Mouse (Mus musculus): ENCODE measurements at regions not wholly inside any gene's neighbourhood (a gene's known extent, or its start where the extent isn't known, plus 50 kb on each side); places are given as distances from the start of the nearest gene placed in this dataset.

DNA sequence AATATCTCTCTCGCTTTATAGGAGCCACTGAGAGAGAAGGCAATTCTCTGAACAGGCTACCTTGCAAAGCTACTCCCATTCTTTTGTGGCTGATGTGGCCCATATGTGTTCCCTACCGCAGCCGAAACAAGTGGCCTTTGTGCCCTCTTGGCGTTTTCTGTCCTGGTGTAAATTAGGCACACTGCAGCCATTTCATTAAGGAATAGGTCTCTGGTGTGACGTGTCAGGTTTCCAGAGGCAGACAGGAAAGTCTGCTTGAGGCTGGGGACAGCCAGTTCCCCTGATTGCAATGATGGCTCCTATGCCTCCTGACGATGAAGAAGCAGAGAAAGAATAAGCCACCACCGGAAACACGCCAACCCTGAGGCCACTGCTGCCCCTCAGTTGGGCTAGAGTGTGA is 59.3 kb upstream of the Bcor start:
- no peak for DNase-seq (ENCODE audit: low spot score in 2 of 2)

DNA sequence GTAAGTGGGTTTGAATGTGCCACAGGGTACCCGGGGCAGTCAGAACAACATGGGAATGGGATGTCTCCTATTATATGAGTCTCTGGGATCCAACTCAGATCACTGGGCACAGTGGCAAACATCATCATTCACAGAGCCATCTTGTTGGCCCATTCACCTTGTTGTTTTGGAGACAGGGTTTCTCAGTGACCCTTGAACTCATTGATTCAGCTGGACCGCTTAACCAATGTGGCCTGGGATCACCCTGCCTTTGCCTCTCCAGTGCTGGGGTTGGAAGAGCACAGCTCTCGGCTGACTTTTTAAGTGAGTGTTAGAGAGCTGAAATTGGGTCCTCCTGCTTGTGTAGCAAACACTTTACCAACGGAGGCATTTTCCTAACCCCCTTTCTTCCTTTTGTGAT is 64.2 kb upstream of the Bcor start:
- DNase-seq (ENCODE audit: low spot score in 2 of 2), result no peak

DNA sequence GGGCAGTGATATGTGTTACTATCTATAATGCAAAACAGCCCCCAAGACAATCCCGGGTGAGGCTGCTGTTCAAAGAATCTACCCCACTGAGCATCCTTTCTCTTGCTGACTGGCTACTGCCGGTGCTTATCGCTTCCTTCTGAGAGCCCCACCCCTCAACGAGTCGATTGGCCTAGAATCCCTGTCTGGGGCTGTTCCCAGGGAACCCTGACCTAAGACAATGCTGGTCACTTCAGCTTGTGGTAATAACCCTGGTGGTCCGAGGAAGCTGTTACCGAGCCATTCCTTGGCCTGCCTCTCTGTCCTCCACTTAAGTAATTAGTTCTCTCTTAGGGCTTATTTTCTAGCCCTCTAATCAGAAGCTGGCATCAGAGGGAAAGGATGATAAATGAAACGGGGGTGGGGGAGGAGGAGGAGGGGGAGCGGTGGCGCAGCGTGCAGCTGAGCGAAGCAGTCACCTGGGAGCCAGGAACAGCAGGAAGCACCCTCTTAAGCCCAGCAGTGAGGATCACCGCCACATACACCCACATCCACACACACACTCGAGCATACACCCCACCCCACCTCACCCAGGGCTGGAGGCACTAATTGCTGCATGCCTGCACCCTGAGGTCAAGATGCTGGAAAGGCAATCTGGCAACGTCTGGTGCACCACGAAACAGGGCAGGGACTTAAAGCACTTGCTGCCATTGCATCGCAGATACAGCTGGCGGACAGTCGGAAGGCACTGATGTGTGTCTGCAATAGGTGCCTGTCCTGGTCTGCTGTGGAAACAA is 65.1 kb upstream of the Bcor start:
- DNase-seq (ENCODE audit: low spot score in 2 of 2), result no peak

DNA sequence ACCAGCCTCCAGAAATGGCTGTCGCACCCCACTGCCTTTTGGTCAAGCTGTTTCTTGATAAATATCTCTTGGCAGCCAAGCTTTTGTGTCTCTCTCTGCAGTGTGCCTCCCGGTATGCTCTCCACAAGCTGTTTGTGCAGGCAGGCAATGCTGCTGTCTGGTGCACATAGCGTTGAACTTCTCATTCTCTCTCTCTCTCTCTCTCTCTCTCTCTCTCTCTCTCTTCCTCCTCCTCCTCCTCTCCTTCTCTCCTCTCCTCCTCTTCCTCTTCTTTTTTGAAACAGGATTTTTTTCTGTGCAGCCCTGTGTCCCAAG is 65.7 kb upstream of the Bcor start:
- no peak for DNase-seq (ENCODE audit: low spot score in 2 of 2)

DNA sequence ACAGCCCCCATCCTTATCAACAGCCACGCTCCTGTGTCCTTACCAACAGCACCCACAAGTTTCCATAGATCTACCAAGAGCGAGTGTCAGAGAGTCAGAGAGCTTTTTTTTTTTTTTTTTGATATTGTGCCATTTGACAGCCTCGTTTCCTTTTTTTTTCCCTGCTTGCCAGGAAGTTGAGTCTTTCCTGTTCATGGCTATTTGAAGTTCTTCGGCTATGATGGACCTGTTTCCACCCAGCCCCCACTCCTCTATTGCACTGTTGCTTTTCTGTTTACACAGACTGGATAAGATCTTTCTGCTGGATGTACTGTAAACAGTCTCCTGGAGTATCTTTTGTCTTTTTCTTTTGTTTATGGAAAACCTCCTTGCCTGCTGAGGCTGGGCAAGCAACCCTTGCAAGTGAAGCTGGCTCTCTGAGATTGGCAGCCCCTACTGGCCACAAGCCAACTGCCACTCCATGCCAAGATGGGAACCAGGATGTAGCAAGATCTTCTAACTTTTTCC is 80.4 kb upstream of the Bcor start:
- peak in 1 of 2 experiments; percentile 18 for DNase-seq (ENCODE audit: low spot score in 2 of 2)

DNA sequence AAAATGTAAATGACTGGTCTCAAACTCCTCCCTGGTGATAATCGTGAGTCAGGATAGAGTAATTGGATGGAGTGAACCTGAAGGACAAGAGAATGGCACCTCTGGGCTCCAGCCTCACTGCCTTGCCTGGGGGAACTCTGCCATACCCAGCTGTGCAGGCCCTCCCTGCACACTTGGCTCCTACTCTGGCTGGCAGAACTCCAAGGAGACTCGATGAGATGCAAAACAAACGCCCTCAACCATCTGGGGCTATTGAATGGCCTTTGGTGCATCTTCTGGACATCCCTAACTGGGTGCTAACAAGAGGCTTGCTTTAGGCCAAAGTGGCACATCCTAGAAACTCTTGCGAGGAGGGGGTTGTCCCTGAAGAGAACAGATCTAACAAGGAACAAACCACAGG is 81.6 kb upstream of the Bcor start:
- no peak for DNase-seq (ENCODE audit: low spot score in 2 of 2)

DNA sequence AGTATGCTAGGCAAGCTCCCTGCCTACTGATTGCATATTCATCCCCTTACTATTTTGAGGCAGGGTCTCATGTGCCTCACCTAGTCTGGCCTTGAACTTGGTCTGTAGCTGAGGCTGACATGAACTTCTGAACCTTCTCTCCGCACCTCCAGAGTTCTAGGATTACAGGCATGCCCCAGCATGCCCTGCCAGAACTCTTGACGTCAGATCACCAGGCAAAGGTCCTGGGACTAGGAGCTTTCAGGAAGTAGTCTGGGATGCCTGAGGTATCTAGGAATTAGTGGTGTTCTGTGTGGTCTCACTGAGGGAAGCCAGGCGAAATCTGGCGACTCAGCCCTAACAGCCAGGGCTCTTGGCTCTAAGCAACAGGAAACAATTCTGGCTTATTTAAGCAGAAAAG is 88.9 kb upstream of the Bcor start:
- DNase-seq (ENCODE audit: low spot score in 2 of 2), result no peak

DNA sequence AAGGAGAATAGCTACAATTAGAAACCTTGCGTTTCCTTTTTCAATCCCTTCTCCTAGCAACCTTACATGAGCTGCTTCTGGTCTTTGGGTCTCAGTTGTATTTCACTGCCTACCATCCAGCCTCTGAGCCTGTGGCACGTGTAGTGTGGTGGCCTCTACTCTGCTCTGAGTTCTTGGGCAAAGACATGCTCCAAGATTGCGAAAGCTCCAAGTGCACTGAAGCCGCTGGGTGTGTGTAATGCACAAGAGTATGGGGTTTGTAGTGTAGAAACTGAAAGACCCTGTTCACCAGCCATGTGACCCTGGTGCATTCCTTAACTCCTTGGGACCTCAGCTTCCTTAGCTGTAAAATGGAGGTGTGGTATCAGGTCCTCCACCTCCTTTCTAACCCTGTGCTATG is 89.8 kb upstream of the Bcor start:
- DNase-seq (ENCODE audit: low spot score in 2 of 2), result no peak

DNA sequence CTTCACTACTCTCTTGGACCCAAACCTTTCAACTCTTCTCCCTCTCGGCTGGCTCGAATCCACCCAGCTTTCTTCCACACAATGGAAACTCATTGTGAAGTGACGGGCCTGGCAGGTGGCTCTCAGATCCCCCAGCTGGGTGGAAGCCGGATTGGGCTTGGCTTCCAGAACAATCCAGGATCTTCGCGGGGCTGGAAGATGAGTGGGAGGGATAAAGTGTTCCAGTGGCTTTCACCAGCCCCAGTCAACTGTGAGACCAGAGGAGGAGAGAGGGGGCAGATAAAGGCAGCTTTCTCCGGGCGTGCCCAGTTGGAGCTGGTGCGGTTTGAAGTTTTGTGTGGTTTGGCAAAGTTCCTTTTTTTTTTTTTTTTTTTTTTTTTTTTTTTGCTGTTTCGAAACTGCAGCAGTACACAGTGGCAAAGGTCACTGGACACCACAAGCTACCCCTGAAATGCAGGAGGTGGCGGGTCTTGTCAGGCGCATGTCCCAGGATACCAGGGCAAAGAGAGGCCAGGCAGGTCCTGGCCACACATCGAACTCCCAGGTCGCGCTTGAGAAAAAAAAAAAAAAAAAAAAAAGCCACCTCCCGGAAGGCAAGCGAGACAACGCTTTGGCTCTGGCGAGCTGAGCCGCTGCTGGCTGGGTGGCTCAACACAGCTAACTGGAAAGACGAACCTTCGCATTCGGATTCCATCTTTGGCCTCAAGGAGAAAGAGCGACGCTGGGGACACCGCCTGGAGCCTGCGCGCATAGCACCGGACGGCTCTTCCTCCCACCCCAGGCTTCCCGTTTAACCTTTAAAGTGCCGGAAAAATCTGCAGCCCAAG is 91.9 kb upstream of the Bcor start:
- peak; percentile 25 to 39 for DNase-seq (ENCODE audit: low spot score in 2 of 2)

DNA sequence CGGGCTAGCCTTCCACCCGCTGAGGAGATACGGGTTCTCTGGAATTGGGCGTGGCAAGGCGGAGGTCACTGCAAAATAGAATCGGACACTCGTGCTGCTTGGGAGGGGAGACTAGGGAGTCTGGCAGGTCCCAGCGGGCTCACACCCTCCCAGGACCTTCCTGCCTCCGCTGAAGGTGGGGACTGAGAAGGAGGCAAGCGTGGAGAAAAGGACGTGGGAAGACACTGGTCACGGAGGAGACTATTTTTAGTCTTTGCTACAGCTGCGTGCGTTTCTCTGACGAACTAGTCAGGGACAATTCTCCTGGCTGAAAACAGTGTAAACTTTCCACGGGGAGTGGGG is 92.5 kb upstream of the Bcor start:
- no peak for DNase-seq (ENCODE audit: low spot score in 2 of 2)

DNA sequence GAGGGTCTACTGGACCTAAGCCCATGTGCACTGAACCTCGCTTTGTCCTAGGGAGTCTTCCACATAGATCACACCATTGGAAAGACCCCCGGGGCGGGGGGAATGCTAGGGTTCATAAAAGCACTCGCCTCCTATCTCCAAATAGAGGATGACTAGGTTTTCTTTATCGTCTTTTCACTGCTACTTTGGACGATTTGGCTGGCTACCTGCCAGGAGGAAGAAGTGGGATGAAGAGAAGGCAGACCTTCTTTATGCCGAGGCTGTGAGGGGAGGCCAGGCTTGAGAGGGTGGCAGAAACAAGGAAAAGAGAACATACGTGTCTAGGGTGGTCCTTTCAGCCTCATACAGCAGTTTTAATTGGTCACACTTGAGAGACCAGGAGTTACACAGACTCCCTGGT is 96.6 kb upstream of the Bcor start:
- DNase-seq (ENCODE audit: low spot score in 2 of 2), result no peak

DNA sequence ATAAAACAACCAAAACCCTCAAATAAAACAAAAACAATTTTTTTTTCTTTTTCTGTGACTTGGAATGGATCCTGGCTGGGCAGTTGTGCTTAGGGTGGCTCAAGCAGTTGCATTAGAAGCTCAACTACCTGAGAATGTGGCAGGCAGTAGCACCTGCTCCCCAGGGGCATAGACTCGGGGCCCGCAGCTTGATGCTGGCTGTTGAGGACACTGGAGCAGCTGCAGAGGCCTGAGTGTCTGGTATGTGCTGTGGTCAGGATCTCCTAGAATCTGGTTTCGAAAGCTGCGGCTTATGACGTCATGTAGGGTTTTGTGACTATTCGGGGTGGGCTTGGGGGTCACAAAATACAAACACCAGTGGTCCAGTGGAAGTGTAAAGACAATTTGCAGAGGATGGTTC is 103.7 kb upstream of the Bcor start:
- DNase-seq (ENCODE audit: low spot score in 2 of 2), result no peak

DNA sequence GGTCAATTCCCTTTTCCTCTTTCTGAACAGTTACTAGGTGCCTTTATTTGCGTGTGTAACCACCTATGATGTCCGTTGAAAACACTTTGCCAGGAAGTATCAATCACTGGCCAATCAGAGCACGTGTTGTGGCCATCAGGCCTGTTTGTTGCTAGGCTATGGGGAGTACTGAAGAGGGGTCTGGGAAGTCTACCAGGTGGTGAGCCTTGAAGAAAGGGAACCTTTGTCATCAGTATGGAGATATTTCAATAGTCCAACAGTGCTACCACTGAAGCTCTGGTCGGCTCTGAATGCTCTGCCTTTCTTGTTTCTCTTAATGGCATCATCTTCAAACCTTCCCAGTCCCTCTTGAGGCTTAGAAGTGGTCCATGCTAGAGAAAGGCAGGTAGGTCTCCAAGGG is 124.6 kb upstream of the Bcor start:
- no peak for DNase-seq (ENCODE audit: low spot score in 2 of 2)

DNA sequence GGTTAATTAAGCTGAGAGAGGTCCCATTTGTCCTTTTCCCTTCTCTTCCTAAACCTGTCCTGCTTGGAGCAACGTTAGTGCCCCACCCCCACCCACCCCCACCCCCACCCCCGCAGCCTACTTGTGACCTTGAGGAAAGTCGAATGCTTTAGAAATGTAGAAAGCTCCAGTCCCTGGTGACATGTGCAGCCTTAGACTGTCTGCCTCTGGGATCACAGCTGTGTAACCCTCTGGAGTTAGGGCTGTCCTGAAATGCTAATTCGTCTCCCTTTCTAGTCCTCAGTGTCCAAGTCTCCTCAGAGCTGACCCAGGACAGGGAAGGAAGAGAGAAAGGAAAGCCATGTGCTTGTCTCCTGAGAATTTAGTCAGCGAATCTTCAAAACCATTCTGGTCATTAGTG is 125.0 kb upstream of the Bcor start:
- no peak for DNase-seq (ENCODE audit: low spot score in 2 of 2)

DNA sequence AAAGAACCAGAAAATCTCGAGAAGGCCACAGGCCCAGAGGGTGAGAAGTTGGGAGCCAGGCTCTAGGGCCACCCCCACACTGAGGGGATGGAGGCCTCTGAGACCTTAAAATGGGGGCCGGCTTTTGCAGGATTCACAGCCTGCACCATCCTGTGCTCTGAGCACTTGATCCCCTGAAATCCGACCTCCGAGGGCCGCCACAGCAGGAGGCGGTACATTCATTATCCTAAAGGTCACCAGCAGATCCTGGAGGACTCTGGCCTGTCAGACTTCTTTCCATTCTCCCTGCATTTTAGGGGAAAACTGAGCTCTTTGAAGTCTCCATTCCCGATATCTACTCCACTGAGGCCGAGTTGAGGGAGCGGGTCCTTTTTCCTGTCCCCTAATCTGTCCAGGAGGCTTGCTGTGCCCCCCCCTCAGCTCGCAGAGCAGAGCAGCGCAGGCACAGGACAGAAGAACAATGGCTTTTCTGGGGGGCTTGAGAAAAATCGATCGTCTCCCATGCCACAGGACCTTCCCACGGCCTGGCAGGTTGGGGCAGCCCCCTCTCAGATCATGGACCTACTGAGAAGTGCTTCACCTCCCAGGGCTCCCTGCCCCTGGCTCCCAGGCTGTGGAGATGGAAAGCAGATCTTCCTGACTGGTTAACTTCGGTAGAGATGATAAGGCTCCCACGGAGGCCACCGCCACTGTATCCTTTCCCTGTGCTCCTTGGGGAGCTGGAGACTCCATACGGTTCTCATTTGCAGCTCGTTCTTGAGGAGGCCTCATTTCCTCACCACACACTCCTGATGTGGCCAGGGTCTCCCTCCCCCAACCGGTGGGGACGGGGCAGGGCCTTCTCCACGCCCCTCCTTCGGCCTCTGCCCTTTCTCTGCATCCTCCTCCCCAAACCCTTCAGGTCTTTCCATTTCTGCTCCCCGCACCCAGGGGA is 126.1 kb upstream of the Bcor start:
- no peak for DNase-seq (ENCODE audit: low spot score in 2 of 2)

DNA sequence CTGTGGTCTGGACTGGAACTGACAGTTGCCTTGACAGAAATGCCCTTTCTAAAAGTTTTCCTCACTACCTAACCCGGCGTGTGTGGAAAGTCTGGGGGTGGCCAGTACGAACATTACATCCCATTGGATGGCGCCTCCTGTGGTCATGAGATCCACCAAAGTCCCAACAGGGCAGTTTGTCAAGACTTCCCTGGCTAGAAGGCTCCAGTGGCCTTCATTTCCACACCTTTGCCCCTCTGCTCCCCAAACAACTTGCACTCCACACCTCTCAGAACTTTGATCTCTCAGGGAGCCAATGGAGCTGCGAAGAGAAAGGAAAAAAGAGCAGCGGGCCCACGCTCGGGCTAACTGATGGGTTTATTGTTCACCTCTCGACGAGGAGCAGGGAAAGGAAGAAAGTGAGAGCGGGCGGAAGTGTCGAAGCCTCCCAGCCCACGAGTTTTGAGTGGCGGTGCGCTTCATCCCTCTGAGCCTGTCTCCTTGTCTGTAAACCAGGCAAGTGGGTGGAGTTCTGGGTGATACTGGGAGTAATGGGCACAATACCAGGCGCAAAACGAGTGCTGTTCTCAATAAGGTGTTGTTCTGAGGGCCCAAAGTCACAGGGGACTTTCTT is 126.9 kb upstream of the Bcor start:
- DNase-seq (ENCODE audit: low spot score in 2 of 2), result no peak

DNA sequence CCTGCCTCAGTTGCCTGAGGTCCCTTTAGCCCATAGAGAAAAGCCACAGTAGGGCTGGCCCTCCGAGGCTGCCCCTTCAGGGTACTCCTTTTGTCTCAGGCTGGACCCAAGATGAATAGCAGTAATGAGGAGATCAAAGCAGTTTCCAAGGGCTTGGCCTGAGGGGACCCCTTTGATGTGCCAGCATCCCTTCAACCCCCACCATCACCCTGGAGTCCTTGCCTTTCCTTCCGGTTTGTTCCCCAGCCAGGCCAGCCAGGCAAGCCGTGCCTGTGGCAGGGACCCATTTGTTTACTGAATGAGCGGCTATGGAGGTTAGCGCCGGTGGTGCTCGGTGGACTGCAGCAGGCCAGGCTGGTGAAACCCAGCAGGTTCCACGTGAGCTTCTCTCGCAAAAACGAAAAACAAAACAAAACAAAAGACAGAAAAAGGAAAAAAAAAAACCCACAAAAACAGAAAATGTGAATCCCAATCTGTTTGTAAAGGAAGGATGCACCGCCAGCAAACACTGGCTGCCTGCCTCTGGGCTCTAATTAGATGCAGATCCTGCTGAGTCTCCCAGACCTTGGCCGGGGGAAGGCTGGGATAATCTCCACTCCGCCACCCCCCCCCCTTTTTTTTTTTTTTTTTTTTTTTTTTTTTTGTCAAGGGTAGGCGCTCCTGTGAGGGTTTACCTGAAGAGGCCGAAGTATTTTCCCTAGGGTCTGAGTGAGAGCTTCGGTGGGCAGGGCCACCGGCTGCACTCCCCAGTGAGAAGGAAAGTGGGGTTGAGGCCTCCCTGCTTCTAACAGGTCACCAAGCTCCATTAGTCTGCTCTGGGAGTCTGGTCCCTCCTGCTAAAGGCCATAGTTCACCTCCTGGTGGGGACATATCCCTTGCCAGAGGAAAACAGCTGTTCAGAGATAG is 127.8 kb upstream of the Bcor start:
- DNase-seq (ENCODE audit: low spot score in 2 of 2), result peak; percentile 25 to 27

DNA sequence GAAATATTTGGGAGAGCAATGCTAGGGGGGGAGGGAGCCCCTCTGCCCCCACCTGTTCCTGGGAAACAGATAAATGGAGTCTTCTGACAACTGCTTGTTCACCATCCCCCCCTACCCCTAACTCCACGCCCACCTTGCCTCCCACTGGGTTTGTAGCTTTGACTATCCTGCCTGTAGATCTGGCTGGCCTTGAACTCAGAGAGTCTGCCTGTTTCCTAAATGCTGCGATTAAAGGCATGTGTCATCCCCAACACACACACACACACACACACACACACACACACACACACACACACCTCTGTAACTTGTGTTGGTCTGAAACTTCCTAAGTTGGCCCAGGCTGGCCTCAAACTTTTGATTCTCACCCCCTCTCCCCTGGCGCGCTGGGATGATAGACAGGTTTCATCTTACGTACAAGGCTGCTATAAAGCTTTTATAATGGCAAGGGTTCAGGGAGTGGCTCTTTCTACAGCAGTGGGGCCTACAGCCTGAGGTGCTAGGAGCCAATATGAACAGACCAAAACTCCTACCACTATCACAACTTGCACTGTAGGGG is 128.5 kb upstream of the Bcor start:
- DNase-seq (ENCODE audit: low spot score in 2 of 2), result no peak

DNA sequence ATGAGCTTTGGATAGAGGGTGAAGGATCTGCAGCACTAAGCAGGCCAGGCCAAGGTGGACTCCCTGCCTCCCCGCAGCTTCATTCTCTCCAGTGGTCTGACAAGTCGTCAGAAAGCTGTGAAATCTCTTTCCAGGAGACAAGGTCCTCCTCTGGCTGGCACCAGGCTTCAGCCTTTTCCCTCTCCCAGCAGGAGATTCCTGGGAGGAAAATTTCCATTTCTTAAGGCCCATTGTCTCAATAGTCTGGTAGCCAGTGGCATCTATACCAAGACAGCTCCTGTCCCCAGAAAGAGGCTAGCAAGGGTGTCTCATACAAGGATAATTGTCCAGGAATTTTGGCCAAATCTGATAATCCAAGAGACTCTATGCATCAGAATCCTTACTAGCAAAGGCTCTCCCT is 133.0 kb upstream of the Bcor start:
- DNase-seq (ENCODE audit: low spot score in 2 of 2), result no peak

DNA sequence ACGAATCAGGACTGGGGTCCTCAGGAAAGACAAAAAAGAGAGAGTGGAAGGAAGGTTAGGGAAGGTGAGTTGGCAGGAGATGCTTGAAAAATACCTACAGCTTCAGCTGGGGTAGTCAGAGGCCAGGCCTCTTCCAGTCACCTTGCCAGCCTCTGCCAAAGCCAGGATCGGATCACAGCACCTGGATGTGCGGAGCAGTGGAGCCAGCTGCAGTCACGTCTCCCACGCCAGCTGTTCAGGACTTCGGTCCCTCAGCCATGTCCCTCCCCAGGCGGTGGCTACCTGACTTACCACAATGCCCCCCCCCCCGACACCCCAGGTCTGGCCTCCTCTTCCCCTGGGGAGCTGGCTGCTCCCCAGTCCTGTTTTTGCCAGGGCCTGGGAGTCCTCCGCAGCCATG is 134.3 kb upstream of the Bcor start:
- DNase-seq (ENCODE audit: low spot score in 2 of 2), result no peak

DNA sequence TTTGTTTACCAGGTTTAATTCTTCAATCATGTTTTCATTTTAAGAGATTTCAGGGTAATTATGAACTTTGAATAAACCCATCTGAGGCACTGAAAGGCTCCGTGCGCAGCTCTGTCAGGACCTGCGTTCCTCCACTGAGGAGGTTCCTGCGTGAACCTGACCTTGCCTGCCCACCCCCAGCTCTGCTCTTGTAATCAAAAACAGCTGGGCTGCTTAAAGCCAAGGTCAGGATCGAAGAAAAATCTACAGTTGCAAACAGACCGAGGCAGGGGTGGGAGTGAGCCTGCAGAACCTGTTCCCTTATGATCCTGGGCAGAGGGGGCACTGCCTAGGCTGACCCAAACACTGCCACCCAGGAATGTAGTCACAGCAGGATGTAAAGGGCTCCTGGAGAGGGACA is 134.8 kb upstream of the Bcor start:
- DNase-seq (ENCODE audit: low spot score in 2 of 2), result no peak
